Mouse (Mus musculus) right cerebral cortex, adult 2 months (tissue): ENCODE data around the gene Sap18b.
"Not testable (repeated sequence)": the region's sequence is repeated elsewhere in the genome, so short reads cannot be mapped to it uniquely, and the experiment has no call there.

ENCODE experiments used
- DNase-seq, 2 experiments: peaks; one replicate each; pipeline ENCODE4 v3.0.0; 2021 to 2022; ENCODE audit warnings: low spot score in 2 of 2

Sap18b gene

GRCm38 (mm10) chr8:95825162-95825561, at the start of gene Sap18b:
Gene Sap18b (plus strand): TSS chr8:95825346.
- not testable (repeated sequence) for DNase-seq

- DNase-seq: no peak
Observed at GRCm38 (mm10) chr8:95781085-95781484, 44.1 kb upstream of the Sap18b start.

GRCm38 (mm10) chr8:95781775-95782174, 43.4 kb upstream of the Sap18b start:
- no peak for DNase-seq

GRCm38 (mm10) chr8:95782628-95783027, 42.5 kb upstream of the Sap18b start:
- no peak for DNase-seq

- DNase-seq: no peak
Observed at GRCm38 (mm10) chr8:95785591-95785990, 39.6 kb upstream of the Sap18b start.

- DNase-seq: not testable (repeated sequence)
Observed at GRCm38 (mm10) chr8:95795333-95796061, 29.6 kb upstream of the Sap18b start.

- no peak for DNase-seq
Observed at GRCm38 (mm10) chr8:95799117-95799516, 26.0 kb upstream of the Sap18b start.

GRCm38 (mm10) chr8:95799891-95800290, 25.3 kb upstream of the Sap18b start:
- DNase-seq: no peak

- DNase-seq: no peak
Observed at GRCm38 (mm10) chr8:95800353-95800752, 24.8 kb upstream of the Sap18b start.

GRCm38 (mm10) chr8:95801476-95802064, 23.6 kb upstream of the Sap18b start:
- DNase-seq: no peak

GRCm38 (mm10) chr8:95802231-95802630, 22.9 kb upstream of the Sap18b start:
- no peak for DNase-seq

GRCm38 (mm10) chr8:95805482-95805881, 19.7 kb upstream of the Sap18b start:
- no peak for DNase-seq

- no peak for DNase-seq
Observed at GRCm38 (mm10) chr8:95806461-95807191, 18.5 kb upstream of the Sap18b start.

GRCm38 (mm10) chr8:95807331-95807843, 17.8 kb upstream of the Sap18b start, which contains the start of gene Cnot1:
Gene Cnot1 (minus strand): TSS chr8:95807464.
- DNase-seq: peak; percentile 98 to 99

- DNase-seq: peak; percentile 94 to 98
Observed at GRCm38 (mm10) chr8:95807861-95808260, 17.3 kb upstream of the Sap18b start.

GRCm38 (mm10) chr8:95808631-95809030, 16.5 kb upstream of the Sap18b start:
- DNase-seq: no peak

- no peak for DNase-seq
Observed at GRCm38 (mm10) chr8:95809116-95809515, 16.0 kb upstream of the Sap18b start.

- DNase-seq: no peak
Observed at GRCm38 (mm10) chr8:95810184-95810591, 15.0 kb upstream of the Sap18b start.

- no peak for DNase-seq
Observed at GRCm38 (mm10) chr8:95816044-95816708, 9.0 kb upstream of the Sap18b start.

GRCm38 (mm10) chr8:95817597-95817996, 7.5 kb upstream of the Sap18b start:
- no peak for DNase-seq

- DNase-seq: no peak
Observed at GRCm38 (mm10) chr8:95818211-95818610, 6.9 kb upstream of the Sap18b start.

GRCm38 (mm10) chr8:95821266-95821665, 3.9 kb upstream of the Sap18b start:
- DNase-seq: no peak
